Mouse (Mus musculus): ENCODE results near the gene Crybg1.
"Not testable (repeated sequence)": the region's sequence is repeated elsewhere in the genome, so short reads cannot be mapped to it uniquely, and the experiment has no call there.

The Crybg1 gene

DNA sequence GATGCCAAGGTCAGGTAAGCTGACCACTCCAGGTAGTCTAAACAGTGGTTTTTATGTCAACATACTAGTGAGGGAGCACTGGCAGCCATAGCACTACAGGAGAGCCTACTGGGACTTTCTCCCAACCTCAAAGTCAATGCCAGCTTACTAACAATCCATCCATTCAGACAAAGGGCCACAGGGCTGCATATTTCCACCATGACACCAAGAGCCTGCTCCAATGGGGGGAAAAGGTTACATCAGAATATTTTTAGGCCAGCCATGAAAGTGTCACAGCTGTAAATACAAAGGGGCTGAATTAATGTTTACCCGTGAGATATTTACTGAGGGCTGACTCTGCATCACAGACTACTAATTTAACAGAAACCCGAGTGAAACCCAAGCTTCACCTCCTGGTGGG, 175.4 kb downstream of the Crybg1 start:
- DNase-seq (ENCODE audit: low read depth, low spot score) = no peak

DNA sequence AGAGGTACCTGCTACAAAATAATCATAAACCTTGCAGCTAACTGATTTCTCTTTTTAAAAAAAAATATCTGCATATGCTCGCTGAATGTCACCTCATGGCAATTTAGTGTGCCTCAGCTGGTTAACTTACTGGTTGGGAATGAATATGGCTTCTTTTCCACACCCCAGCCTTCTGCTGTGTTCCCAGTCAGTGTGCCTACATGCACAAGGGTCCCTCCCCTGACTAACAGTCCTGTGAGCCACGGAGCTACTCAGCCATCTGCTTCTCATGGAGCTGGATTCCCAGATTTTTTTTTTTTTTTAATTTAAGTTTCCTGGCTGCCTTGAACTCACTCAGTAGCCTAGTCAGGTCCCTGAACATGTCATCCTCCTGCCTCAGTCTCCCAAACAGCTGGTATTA, 183.7 kb downstream of the Crybg1 start:
- no peak for DNase-seq (ENCODE audit: low read depth, low spot score)

DNA sequence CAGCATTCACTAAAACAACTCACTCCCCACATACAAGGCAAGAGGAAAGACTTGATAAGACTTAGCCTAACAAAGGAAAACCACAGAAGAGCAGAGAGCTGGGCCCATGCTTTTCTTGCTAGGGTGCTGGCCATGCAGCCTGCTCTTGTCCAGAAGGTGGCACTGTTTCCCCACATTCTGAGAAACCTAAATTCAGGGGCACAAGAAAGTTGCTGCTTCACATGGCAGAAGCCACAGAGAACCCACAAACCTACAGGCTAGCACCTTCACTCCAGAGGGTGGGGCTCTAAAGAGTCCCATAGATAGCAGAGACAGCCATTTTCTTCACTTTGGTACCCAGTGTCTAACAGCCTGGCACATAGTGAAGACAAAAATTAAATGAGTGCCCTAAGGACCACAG, 194.7 kb downstream of the Crybg1 start:
- DNase-seq (ENCODE audit: low read depth, low spot score) = peak; percentile 69

DNA sequence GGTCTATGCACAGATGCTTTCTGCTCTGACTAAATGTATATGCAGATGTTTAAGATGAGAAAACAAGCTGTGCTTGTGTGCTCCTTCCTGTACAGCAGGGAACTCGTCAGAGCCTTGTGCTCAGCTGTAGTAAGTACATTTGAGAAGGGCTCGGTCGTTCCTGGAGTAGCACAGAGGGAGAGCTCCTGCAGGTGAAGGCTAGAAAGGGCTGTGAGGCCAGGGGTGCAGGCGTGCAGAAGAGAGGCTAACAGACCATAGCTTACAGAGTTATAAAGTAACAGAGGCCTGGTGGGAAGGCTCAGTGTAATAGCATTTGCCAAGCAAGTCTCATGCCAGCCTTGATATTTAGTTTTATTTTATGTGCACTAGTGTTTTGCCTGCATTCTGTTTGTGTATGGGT, 203.2 kb downstream of the Crybg1 start:
- no peak for DNase-seq (ENCODE audit: low read depth, low spot score)

DNA sequence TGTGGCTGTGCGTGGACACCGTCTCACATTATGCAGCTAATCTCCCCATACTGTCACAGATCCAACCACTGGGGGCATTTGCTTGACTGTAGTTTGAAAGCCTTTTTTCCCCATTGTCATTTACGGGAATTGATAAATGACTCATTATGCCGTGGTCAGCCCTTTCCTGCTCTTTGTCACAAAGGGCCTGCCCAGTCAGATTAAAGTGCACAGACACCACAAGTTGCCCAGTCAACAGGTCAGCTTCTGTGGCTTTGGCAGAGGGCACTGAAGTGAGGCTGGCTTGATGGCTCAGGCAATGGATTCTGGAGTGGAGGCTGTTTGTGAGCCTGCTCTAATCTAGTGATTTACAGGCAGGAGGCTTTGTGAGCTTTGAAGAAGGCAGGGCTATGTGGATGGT, 204.9 kb downstream of the Crybg1 start:
- DNase-seq (ENCODE audit: low read depth, low spot score) = no peak

DNA sequence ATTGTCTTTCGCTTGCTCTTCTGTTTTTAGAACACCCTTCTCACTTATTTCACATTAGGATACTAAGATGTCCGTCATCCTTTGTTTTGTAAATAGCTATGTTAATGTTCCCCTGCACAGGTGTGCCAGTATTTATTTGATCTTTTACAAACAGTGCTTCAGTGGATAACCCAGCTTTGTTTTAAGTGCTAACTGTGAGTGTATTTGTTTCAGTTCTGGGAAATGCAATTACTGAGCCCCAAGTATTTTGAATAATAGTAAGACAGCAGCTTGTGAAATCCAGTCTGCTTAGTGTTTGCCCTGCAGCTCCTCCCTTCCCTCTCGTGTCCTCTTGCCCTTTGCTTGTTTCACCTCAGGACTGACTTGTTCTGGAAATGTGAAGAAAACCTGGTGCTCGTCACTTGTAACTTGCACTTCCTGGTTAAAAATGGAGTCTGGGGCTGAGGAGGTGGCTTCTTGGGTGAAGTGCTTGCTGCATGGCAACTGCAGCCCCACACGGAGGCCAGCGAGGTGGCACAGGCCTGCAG, 209.5 kb downstream of the Crybg1 start:
- DNase-seq (ENCODE audit: low read depth, low spot score) = no peak

DNA sequence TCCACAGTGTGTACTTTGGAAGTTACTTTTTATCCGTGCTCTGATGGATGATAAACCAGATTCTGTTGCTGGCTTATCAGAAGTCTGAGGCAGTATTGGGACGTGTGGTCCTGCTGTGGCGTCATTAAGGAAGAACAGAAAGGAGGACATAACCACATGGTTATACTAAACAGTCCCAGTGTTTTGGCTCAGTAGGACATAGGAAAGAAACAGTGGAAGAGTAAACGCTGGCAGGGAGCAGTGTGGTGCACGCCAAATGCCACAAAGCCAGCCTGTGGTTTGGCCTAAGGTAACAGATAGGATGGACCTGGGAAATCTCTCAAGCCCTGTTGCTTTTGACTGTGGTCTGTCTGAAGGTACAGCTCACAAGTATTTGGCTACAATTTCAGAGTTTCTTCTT, 220.1 kb downstream of the Crybg1 start:
- no peak for DNase-seq (ENCODE audit: low read depth, low spot score)

DNA sequence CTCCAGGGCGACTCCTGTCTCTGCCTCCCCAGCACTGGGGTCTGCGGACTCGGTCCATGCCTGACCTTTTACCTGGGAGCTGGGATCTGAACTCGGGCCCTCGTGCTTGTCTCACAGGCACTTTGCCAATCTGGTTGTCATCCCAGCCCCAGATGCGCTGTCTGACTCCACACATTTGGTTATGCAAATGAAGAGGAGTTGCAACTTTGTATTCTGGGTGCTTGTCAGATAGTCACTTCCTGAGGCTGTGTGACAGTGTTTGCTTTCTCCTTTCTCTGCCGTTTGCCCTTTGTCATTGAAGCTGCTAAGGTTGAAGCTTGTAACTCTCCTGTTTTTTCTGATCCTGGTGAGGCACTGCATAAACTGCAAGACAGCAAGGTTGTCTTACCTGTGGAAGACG, 220.9 kb downstream of the Crybg1 start:
- DNase-seq (ENCODE audit: low read depth, low spot score) = no peak

DNA sequence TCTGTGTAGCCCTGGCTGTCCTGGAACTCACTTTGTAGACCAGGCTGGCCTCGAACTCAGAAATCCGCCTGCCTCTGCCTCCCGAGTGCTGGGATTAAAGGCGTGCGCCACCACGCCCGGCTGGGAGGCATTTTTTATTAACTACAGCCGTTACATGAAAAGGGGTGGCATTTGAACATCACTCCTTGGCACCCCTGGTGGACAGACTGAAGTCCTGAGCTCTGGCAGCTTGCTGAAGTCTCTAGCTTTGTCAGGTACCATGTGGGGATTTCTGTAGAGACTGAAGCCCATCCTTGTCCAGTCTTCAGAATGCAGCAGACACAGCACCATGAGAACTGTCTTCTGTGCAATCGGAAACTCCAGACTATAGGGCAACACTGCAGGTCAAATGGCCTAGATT, 222.9 kb downstream of the Crybg1 start:
- not testable (repeated sequence) for DNase-seq (ENCODE audit: low read depth, low spot score)

DNA sequence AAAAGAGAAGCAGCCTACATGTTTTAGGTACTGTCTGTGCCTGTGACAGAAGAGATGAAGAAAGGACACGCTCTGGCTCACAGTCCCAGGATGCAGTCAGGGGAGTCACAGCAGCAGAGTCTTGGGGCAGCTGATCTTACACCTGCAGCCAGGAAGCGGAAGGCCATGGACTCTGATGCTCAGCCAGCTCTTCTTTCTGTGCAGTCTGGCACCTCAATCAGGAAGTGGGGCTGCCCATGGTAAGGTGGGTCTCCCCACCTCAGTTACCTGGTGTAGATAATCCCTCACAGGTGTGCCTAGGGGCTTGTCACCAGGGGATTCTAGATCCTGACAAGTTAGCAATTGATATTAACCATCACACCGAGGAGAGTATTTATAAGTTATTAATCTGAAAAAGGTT, 225.6 kb downstream of the Crybg1 start:
- no peak for DNase-seq (ENCODE audit: low read depth, low spot score)

DNA sequence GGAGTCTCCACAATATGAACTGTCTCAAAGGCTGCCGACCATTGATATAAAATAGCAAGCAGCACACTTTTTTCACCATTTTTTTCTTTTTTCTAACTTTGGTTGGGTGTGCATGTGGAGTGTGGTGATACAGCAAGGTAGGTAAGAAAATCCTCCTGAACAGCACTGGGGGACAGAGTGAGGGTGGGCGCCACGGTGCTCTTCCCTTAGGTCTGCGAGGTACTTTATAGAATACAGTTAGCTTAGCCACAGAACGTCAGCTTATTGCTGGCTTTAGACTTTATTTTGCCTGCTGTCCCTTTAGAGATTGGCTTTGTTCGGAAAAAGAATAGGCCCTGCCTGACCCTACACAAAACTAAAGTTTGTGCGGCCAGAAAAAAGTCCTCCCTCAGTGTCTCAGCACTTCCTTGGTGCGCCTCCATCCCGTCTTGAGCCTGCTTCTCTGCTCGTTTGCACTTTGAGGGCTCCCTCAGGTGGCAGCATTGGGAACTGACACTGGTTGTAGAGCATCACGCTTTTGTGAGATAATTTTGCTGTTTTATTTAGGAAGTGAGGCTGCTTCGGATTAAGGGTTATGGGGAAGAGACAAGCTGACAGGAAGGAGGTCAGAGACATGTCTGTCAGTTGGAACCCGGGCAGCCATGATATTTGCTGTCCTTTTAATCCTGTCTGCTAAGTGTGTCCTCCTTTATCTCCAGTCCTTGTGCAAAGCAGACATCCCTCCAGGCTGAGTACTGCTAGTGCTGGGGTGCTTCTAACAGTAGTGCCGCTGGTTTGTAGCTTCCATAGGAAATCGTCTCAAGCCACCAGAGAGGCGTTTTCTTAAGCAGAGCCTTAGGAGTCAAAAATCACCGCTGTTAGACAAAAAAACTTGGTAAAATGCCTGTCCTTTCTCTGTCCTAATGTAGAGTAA, 229.7 kb downstream of the Crybg1 start:
- DNase-seq (ENCODE audit: low read depth, low spot score) = peak; percentile 71

DNA sequence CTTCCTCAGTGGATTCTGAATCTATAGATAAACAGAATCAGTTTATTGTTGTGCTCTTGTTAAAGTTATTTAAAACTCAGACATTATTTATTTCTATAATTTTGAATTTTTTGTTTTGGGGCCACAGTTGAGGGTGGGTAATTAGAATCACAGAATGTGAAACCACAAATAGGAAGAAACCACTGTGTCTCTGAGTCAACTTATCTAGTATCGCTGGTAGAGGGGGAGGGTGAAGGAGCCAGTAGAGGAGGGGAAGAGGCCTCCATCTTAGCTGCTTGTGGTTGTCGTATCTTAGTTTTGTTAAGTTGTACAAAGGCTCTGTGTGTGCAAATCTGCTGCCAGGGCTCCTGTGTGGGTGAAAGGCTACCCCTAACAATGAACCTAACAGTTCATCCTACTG, 231.9 kb downstream of the Crybg1 start:
- no peak for DNase-seq (ENCODE audit: low read depth, low spot score)

DNA sequence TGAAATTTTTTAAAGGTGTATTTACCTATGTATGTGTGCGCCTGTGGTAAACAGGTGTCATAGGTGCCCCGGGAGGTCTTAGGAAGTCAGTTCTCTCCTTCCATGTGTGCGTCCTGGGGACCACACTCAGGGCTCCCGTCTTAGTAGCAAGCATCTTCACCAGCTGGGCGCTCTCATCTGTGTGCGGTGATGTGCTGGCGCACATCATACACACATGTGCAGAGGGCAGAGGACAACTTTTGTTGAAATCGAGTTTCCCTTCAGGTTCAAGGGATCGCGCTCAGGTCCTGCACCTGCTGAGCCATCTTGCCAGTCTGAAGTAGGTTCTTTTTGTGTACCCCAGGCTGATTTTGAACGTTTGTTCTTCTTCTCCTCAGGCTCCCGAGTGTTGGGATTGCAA, 232.5 kb downstream of the Crybg1 start:
- no peak for DNase-seq (ENCODE audit: low read depth, low spot score)

DNA sequence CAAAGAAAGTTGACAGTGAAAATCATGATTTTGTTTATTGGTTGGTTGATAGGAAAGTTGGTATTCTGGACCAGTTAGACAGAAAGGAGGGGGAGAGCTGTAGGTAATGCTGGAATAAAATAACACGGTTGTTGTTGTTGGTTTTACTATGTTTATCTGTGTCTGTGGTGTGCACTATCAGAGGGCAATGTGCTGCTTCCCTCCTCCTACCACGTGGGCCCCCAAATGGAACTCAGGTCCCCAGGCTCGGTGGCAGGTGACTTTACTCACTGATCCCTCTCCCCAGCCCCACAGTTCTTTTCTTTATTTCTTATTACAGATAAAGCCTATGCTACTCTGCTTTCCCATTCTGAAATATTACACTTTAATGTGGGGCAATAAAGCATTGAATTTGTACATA, 236.4 kb downstream of the Crybg1 start:
- DNase-seq (ENCODE audit: low read depth, low spot score) = no peak

DNA sequence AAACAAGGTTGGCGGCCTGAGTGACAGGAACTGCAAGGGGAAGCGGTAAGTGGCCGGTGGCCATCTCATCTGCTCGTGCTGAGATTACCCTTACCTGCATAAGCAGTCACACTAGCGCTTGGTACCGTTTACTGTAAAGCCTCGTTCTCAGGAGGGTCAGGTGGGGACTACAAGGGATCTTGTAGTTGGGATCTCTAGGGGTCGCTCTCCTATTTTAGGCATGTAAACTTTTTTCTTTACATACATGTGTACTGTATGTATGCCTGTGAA, 237.8 kb downstream of the Crybg1 start:
- DNase-seq (ENCODE audit: low read depth, low spot score) = no peak

DNA sequence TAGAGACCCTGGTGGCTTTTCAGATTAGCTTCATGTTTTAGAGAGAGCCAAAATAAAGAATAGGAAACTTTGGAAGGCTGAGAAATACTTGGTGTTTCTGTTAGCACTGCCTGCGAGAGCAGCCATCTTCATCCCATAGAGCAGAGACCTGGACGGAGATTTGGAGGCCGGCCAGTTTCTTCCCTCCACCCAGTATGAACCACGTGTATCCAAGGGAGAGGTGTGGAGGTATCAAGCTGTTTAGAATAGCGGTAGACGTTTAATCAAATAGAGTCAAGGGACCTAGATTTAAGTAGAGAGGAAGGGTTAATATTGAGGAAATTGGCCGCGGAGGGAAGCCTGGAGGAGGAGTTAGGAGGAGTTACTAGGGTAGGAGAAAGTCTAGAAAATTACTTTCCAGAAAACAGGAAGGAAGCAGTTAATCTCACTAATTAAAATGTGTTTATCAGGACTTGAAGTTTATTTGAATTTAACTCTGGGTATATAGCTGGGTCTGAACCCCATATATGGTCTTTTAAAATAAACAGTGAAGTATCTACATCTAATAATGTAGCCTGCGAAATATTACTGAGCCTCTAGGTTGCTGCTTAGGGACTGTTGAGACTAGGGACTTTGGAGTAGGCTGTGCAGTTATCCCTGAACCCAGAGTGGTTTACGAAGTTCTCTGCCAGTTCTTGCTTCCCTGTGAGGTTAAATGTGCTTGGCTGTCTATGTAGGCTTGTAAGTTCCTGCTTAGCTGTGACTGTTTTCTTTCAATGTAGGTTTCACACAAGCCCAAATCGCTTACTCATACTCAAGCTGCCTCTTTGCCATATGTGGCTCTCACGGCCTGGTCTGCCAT, 238.4 kb downstream of the Crybg1 start:
- no peak for DNase-seq (ENCODE audit: low read depth, low spot score)

DNA sequence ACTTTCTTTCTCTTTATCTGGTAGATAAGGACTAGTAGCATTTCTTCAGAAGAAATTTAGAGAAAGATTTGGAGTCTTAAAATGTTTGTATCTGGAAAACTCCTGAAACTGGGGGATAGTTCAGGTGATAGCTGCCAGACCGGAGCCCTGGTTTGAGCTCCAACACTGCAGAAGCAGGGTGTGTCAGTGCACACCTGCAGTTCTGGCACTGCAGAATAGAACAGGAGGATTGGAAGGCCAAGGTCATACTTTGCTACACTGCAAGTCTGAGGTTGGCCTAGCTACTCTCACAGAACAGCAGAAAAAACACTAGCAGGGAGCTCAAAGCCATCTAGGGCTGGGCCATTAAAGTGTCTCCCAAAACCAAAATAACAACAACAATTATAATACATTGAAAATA, 244.1 kb downstream of the Crybg1 start:
- no peak for DNase-seq (ENCODE audit: low read depth, low spot score)

DNA sequence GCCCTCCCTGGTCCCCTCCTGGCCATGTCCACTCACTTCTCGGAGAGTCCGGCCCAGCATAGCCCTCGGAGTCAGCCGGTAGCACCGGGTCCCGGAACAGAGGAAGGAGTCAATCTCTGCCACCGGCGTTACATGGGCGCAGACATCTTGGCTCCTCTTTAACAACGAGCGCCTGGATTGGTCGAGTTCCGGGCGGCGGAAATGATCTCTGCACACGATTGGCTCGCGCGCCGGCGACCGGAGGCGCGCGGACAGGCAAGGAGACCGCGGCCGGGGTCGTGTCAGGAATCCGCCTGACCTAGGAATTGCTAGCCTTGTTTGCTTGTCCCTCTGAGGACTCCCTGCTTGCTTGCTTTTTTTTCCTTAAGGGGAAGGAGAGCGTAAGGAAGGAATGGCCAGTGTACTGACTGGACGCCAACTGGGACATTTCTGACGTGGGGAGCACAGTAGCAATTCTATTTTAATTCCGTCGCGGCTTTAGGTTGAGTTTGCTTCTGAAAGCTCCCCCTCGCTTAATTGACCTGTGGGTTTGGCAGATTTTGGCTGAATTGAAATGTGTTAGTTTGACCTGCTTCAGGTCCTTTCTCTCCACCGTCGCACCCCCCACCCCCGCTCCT, 247.0 kb downstream of the Crybg1 start, which contains the start of the genes Qrsl1 and Rtn4ip1:
Gene Qrsl1 (minus strand): TSS at position 168 of the 617 bp plus-strand sequence.
Gene Rtn4ip1 (plus strand): TSS at position 230 of the 617 bp plus-strand sequence.
- peak; percentile 88 for DNase-seq (ENCODE audit: low read depth, low spot score)

DNA sequence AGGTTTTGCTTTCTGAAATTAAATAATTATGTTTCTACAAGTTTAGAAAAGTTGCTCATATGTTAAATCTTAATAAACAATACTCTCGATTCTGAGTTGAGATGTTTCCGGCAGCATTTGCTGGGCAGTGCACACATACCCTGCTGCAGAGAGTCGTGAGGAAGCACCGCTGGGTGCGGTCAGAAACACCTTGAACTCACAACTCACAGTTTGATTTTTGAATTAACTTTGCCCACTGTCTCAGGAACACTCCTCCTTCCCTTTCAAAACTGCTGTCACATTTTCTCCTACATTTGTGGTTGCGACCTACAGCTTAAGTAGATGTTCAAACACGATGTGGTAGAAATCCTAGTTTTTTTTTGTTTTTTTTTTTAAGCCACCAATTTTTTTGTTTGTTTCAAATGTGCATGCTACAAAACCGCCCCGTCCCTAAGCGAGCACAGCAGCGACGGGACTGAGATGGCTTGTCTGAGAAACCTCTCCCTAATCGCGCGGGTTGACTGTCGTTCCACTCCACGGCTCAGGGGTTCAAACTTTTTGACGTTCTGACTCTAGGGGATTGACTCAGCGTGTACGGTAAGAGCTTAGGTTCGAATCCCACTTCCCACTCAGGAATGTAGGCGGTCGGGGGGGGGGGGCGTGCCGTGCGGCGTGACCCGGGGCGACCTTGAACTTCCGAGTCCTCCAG, 247.6 kb downstream of the Crybg1 start:
- no peak for DNase-seq (ENCODE audit: low read depth, low spot score)

Data from embryo, embryonic 11.5 days (tissue).